Mouse (Mus musculus) spleen, postnatal 10 days (tissue): Measurements from ENCODE around the gene Wdfy3.
A peak's percentile ranks its signal among the peaks of the same experiment; 100 is the strongest.

ENCODE experiments used
- DNase-seq, 2 experiments: peaks; one replicate each; pipeline ENCODE4 v3.0.0; 2021 to 2022; ENCODE audit warnings: low spot score in 2 of 2

The Wdfy3 gene

DNA sequence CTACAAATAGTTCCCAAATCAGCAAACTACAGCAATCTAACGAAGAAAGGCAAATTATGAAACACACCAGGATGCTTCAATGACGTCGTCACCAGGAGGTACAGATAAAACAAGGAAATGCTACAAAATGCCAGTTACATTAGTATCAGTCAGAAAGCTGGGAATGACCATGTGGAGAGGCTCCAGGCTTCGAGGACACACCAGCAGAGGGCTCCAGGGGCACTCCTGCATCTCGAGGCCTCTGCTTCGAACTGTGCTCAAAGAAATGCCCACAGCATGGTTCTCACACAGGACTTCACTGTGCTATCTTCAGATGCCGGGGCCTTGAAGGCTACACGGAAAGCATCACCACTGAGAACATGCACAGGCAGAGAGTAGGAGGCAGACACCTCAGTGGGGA is 68.7 kb downstream of the Wdfy3 start:
- no peak for DNase-seq

DNA sequence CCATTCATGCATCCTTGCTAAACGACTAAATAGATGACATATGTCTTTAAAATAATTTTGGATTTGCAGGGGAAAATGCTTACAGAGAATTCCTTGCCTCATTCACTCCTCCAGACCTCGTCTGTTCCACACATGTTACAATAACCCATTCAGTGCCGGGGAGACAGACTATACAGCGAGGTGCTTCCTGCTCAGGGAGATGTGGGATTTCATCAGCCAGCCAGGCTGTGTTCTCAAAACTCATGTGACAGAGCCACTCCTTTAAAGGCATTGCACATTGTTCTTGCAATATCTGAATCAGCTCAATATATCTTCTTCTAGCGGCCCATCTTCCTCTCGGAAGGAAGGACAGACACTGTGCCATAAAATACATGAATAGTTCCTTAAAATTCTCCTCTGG is 70.8 kb downstream of the Wdfy3 start:
- DNase-seq, result no peak

DNA sequence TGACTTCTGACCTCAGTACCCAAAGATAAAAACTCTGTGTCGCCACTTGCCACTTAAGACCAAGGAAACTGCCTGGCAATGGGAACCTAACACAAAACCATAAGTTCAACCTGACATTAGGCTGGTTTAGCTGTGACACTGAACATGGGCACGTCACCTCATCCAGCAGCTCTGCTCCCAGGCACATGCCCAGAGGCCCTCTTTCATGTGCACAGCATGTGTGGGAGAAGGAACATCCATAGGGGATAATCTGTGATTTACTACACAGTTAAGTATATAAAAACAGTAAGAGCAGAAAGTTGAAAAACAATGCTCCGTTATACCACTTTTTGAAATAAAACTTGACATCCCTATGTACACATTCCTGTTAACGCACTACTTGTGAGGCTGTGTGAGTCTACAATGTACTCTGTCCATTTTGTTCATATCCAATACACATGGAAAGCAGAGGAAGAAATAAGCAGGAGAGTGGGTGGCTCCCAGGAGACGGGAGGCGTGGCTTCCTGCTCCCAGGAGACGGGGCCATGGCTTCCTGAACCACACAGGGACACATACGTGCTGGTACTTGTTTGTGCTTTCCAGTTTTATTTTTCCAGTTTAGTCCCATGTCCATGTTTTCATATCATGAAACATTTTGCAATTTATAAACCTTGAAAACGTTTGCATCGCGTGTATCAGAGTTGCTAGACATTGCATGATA is 73.5 kb downstream of the Wdfy3 start:
- DNase-seq, result no peak

DNA sequence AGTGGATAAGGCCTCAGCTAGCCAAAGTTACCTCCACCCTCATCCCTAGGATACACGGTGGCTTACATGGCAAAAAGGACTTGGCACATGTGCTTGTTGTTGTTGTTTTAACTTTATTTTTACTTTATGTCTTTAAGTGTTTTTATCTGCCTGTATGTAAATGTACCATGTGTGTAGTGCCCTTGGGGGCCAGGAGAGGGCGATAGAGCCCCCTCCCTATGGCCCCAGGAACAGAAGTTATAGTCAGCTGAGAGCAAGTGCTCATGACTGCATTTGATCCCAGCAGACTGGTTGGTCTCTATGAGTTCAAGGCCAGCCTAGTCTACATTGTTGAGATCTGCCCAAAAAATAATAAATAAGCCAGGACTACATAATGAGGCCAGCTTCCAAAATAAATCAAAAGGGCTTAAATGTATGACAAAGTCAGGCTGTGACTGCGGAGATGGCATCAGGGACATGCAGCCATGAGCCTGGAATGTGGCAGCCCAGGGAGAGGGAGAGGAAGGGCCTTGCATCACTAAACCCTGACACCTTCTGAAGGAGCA is 74.2 kb downstream of the Wdfy3 start:
- DNase-seq, result peak in 1 of 2 experiments; percentile 35

DNA sequence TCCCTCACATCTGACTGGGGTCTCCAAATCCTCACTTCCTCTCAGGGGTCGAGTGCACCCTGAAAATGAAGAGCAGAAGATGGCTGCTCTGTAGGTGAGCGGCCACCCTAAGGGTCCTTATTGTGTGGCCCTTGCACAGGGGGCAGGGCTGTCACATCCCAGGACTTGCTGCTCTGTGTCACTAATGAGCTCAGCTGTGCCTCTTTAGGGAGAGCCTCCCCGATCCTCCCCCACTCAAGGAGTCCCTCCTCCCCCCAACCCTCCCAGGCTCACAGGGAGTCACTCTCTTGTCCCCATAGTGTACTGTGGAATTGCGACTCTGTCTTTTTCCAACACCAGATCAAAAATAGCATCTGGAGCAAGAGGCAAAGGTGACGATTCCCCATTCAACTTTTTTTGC is 75.7 kb downstream of the Wdfy3 start:
- no peak for DNase-seq

DNA sequence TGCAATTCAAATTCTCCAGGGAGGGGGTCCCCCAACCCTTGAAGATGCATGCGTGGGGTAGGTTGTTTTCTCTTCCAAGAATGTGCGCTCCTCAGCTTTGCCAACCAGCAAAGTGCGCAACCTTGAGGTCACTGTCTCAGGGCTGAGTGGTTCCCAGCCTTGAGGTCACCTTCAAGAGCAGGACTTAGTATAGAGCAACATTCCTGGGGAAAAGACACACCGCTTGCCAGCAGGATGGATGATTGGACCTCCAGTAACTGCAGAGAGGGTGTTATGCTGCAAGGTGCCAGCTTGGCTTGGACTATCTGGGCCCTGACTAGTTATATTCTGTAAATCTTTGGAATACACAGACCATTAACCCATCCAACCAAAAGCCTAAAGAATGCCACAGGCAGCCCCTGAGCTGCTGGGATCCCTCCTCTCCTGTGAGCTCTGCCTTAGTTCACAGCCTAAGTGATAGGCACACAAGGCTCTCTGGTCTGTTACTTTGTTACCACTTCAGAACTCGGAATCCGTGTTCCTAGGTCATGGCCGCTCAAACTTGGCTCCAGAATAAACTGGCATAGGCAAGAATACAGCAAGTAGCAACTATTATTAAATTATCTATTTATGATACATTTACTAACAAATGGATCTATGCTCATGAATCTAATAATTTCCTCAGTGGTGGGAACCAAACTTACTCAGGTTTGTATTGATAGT is 76.6 kb downstream of the Wdfy3 start:
- no peak for DNase-seq

DNA sequence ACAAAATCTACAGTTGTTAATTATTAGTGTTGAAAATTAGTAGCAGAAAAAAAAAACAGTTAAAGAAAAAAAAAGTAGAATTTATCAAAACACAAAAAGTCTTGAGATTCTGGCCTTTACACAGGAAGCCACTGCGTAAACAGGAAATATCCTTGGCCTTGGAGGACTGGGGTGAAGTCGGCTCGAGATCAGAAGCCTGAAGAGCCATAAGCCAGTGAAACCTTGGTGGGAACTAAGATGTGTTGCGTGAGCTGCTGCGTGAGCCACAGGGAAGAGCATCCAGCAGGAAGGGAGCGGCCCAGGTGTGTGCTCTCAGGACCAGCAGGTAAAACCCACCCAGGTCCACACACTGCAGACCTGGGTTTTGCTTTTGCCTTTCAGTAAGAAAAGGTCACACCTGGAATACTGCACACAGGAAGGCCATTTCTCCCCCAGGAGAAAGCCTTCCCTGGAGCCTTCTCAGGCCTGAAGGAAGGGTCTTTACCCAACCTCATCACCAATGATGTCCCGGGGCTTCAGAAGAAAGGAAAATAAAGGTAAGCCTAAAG is 79.3 kb downstream of the Wdfy3 start:
- DNase-seq, result no peak

DNA sequence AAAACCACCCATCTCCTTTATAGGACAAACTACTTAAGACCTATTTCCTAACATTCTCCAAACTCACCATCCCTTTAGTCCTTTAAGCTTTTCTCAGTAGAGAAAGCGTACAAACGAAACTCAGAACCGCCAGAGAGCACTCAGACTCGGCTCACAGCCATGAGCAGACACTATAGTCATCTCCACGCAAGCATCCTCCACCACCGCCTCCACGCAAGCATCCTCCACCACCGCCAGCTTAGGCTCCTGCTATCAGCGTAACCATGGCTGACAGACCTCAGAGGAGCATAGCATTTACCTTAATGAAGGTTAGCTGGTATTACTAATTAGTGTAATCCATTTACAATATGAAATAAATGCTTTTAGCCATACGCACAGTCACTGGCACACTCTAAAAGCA is 81.2 kb downstream of the Wdfy3 start:
- DNase-seq, result no peak

DNA sequence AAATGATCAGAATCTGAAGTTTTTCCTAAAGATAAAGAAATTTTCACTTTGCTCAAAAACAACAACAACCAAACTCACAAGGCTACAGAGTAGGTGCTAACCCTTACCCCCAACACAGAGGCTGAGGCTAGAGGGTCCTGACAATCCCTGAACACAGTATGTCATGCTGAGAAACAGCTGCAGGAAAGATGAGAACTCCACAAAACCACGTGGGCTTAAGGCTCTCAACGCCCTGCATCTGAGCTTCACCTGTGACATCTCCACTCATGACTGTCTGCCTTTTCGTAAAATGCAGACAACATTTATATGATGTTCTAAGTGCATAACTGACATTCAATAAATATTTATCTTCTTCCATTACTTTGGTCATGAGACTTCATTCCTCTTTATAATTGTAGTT is 83.0 kb downstream of the Wdfy3 start:
- no peak for DNase-seq

DNA sequence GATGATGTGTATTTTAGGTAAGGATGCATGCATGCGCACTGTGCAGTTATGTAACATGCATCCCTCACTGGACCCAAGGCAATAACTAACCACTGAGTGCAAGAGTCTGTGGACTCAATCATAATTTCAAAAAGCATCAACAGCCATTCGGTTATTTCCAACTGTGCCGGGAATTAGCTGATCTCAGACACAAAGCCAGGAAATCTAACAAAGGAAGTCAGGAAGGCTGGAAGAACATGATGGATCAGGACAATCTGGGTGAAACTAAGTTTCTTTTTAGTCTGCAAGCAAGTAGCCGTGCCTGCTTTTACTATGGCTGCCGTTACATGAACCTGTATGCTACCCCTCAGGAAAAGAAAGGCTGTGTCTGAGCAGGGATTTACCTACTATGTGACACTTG is 87.5 kb downstream of the Wdfy3 start:
- DNase-seq, result no peak

DNA sequence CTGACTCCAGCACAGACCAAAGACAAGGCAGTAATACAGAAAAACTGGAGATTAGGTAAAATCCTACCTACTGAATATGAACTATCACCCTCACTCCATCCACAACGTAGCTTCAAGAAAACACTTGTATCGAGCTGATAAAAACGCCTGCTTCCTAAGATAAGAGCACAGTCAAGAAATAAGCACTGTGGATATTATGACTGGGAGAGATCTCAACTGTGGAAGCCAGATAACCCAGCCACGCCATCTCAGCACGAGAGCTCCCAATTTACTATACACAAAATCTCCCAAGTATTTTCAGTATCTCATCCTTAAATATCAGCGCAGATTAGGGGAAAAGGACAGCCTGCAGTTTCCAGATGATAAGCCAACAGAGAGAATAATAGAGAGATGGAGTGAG is 90.1 kb downstream of the Wdfy3 start:
- DNase-seq, result no peak

DNA sequence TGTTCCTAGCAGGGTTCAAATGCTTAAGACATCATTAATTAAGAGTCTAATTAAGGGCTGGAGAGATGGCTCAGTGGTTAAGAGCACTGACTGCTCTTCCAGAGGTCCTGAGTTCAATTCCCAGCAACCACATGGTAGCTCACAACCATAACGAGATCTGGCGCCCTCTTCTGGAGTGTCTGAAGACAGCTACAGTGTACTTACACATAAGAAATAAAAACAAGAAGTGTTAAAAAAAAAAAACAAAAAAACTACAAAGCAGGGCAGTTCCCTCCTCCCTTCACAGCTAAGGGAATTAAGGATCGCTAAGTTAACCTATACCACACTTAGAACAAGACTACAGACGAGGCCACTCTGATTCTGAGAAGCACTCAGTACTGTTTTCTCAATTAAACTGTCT is 97.1 kb downstream of the Wdfy3 start:
- DNase-seq, result peak in 1 of 2 experiments; percentile 32

DNA sequence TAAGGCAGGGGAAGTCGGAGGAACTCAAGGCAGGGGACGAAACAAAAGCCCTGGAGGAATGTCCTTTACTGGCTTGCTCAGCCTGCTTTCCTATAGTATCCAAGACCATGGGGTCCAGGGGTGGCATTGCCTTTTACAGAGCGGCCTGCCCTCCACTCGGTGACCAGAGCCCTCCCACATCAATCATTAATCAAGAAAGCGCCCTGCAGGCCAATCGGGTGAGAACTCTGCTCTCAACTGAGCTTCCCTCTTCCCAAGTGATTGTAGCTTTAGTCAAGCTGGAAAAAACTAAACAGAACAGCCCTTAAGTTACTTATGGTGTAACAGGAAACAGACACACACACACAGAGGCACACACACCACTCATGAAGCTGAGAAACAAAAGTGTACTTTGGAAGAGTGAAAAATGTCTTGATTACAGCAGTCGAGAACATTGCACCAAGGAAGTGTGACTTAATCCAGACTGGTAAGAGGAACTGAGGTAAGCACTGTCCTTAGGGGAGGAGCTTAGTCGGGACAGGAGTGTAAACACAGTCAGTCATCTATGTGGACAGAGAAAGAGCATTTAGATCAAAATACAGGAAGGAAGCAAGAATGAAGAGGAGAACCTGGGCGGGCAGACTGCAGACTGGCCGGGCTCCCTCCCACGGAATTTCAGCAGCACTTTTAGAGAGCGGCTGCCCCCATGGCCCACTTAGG is 101.4 kb downstream of the Wdfy3 start:
- DNase-seq, result peak; percentile 7 to 21

DNA sequence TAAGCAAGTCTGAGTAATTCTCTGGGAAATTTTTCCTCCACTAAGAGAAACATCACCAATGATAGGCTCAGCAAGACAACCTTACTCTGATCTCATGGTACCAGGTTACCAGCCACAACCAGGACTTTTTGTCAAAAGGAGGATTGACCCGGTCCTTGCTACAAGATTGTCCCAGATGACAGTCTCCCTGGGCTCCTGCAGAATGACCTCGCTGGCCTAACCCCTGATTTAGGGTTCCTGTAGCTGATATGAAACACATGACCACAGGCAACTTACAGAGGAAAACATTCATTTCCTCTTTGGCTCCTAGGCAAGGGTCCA is 101.9 kb downstream of the Wdfy3 start:
- no peak for DNase-seq

DNA sequence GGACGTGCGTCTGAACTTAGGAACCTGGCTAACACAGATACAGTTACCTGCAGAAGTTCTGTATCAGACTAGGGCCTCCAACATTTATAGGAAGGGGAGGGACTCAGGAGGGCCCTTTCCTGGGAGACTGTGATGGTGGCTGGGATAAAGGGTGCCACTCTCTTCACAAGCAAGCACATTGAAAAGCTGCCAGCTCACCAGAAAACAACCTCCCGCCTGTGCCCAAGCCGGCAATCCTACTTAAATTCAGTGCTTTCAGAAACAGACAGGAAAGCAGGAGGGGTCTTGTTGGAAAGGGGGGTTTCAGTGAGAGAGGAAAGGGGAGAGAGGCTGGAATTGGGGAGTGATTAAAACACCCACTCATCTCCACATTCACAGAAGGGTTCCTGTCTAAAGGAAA is 106.9 kb downstream of the Wdfy3 start:
- no peak for DNase-seq

DNA sequence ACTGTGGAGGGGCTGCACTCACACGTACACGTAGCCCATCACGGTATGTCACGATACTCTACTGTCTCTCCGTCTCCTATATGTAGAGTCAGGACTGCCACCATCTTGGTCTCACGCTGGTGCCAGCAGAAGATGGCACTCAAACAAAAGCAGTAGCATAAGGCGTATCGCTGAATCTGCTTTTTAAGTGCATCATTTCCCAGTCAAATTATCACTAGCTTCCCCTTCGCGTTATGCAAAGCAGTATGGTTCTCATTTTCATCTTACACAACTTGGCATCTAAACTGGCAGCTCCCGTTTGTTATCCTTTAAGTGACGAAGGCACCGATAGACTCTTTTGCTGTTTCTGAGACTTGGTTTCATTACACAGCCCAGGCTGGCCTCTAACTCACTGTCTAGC is 110.4 kb downstream of the Wdfy3 start:
- no peak for DNase-seq

DNA sequence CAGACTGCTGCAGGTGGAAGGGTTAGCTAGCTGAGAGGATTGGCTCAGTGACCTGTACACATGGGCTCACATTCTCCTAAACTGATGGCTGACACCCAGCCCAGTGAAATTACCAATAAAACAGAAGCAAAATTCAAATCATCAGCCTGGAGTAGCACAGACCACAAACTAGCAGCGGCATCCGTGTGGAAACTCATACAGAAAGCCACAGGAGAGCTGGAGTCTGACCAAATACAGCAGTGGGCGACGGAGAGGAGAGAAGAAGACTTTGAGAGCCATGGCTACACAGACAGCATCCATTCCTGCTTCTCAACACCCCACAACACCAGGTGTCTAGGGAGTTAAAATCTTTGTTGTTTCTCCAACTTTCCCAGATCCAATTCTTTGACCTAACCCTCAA is 110.8 kb downstream of the Wdfy3 start:
- no peak for DNase-seq

DNA sequence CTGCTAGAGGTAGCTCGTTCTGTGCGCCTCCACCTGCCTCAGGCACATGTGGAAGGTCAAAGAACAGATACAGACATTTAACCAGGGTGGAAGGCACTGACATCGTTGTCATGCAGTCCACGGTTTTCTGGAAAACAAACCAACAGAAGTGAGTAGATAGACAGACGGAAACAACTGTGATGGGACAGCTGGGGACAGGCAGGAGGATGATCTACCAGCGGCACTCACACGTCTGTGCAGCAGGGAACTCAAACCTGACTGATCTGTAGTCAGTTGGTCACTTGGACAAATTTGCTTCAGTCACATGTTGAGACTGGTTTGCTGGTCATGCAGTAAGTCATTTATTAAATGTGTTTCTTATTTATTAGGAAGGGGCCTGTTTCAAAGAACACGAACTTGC is 112.3 kb downstream of the Wdfy3 start:
- no peak for DNase-seq

DNA sequence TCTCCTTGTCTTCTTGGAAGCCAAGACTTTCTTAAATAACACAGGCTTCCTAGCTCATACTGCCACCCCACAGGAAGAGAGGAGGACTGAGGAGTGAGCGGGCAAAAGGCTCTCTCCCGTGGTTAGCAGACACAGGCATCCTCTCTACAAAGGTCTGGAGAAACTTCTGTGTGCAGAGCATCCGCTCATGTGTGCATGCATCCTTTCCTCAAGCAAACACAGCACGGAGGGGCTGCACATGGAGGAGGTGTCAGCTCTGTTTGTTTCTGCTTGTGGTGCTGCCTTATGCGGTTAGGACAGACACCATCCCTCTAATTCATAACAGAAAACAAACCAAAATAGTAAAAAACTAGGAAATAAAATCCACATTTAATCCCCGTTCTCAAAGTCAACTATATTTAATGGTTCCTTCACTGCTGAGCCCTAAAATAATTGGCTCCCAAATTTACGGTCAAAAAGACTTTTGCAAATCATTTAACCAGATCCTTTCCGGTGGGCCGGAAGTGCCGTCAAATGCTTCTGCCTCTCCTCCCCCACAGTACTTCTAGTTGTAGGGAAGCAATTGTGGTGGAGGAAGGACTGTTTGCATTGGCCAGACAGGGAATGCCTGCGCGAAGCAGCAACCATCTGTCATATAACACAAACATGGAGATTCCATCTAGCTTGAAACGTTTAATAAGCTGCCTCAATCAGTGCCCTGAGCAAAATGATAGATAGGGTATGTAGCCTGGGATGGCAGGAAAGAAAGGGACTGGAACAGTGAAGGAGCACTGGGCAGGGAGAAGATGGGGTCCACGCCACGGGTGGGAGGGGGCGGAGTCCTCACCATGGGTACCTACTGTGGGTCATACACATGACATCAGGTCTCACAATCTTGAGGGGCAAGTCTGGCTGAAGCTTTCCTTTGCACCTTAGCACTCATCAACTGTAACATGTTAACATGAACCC is 115.1 kb downstream of the Wdfy3 start:
- no peak for DNase-seq

DNA sequence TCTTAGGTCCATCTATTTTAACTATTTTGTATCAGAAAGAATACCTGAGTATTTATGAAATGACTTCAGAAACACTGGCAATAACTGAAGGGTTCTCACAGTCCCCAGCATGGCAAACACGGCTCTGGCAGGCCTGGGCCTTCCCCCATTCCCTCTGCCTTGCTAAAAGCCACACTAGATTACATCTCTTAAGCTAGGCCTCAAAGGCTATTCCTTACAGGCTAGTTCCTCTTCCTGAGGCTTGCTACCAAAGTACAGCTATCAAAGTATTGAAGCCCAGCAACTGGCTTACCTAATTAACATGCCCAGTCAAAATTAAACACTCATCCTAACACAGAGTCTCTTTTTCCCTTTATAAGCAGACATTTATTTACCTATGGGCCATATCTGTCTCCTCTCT is 117.8 kb downstream of the Wdfy3 start:
- no peak for DNase-seq

DNA sequence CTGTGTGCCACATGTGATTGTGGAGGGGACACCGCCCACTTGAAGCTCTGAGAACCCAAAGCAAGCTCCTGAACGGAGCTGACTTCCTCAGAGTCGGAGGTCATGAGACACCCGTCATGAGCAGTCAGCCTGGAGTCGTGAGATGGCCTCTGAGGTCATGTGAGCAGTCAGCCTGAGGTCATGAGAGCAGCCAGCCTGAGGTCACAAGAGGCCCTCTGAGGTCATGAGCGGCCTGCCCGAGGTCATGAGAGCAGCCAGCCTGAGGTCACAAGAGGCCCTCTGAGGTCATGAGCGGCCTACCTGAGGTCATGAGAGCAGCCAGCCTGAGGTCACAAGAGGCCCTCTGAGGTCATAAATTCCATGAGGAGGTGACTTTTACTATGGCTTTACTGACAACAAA is 120.4 kb downstream of the Wdfy3 start:
- DNase-seq, result no peak

DNA sequence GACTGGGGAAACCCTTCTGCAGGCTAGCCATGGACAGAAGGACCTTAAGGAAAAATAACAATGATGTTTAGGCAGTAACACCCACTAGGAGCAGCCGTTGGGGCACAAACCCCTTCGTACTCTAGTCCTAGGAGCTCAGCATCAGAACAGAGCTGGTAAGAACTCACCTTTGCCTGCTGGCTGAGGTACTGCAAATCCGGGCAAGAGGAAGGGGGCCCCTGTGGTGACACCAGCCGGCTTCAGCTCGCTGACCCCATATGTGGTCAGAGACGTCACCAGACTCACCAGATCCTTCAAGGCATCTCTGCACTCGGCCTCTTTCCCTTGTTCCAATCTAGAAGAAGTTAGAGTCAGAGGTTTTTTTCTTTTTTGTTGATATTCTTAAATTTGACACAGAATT is 121.1 kb downstream of the Wdfy3 start:
- DNase-seq, result no peak
